Mouse (Mus musculus): ENCODE data around the gene Mgat4c. TPM values are rescaled to one million over a fixed set of nuclear protein-coding genes. Genes with fewer than 3 reads are reported as not detected.

Mgat4c gene
- polyA plus RNA-seq (2014; fragmentation: Nextera tagmentation; extraction: Ambion mirVana), result 1.9 TPM in 2 replicates

GRCm38 (mm10) chr10:101681437-101681912 lies at the start of gene Mgat4c:
Mgat4c (plus strand) TSS chr10:101681487.
- H3K27me3 ChIP-seq (ENCODE audit: control insufficient read depth, insufficient read depth, low read length), result no peaks in the 10 kb centered on the region
- no peak within 1 kb of the TSS for H3K9ac ChIP-seq (ENCODE audit: low read length)
- no peaks in the 10 kb centered on the region for H3K4me1 ChIP-seq (ENCODE audit: control insufficient read depth, insufficient read depth, low read length)
- H3K4me2 ChIP-seq, result no peak within 1 kb of the TSS
- no peak; the same call in 1 of the 2 replicates for ATAC-seq (ENCODE audit: low FRiP score)
- H3K36me3 ChIP-seq (ENCODE audit: control insufficient read depth, insufficient read depth, low read length), result no peaks in the 10 kb centered on the region
- H3K4me3 ChIP-seq (ENCODE audit: low read depth, low read length), result no peak within 1 kb of the TSS
- no peak within 1 kb of the TSS for H3K27ac ChIP-seq (ENCODE audit: low read depth, low read length)
- DNase-seq (ENCODE audit: low spot score, missing footprints), result no peak
- WGBS, result 66% methylated on average over 6 of the region's 6 CpGs
- H3K9me3 ChIP-seq (ENCODE audit: control insufficient read depth, low read length), result no peaks in the 10 kb centered on the region

- Histone ChIP-seq H3K4me3 (ENCODE audit: low read depth, low read length) (no peak overlapping the region), H3K36me3 (ENCODE audit: control insufficient read depth, insufficient read depth, low read length) (no peaks in the 10 kb centered on the region), H3K27me3 (ENCODE audit: control insufficient read depth, insufficient read depth, low read length) (no peaks in the 10 kb centered on the region), H3K9me3 (ENCODE audit: control insufficient read depth, low read length) (no peaks in the 10 kb centered on the region), H3K27ac (ENCODE audit: low read depth, low read length) (no peak overlapping the region), H3K4me2 (no peak overlapping the region), H3K9ac (ENCODE audit: low read length) (no peak overlapping the region), H3K4me1 (ENCODE audit: control insufficient read depth, insufficient read depth, low read length) (no peaks in the 10 kb centered on the region)
- ATAC-seq (ENCODE audit: low FRiP score) (no peak), DNase-seq (ENCODE audit: low spot score, missing footprints) (no peak)
- 87% methylated on average over 6 of the region's 6 CpGs for WGBS
Observed at GRCm38 (mm10) chr10:101635266-101635665, 46.0 kb upstream of the Mgat4c start.

- H3K4me1 ChIP-seq (ENCODE audit: control insufficient read depth, insufficient read depth, low read length), result no peaks in the 10 kb centered on the region
- H3K9ac ChIP-seq (ENCODE audit: low read length), result no peak overlapping the region
- no peak overlapping the region for H3K4me3 ChIP-seq (ENCODE audit: low read depth, low read length)
- DNase-seq (ENCODE audit: low spot score, missing footprints) (no peak), ATAC-seq (ENCODE audit: low FRiP score) (no peak)
- H3K36me3 ChIP-seq (ENCODE audit: control insufficient read depth, insufficient read depth, low read length), result no peaks in the 10 kb centered on the region
- no peak overlapping the region for H3K4me2 ChIP-seq
- 79% methylated on average over 2 of the region's 2 CpGs for WGBS
- H3K27me3 ChIP-seq (ENCODE audit: control insufficient read depth, insufficient read depth, low read length), result no peaks in the 10 kb centered on the region
- no peak overlapping the region for H3K27ac ChIP-seq (ENCODE audit: low read depth, low read length)
- no peaks in the 10 kb centered on the region for H3K9me3 ChIP-seq (ENCODE audit: control insufficient read depth, low read length)
Observed at GRCm38 (mm10) chr10:101641048-101641447, 40.2 kb upstream of the Mgat4c start.

GRCm38 (mm10) chr10:101681914-101682313 lies 627 bp downstream of the Mgat4c start:
- 84% methylated on average over 5 of the region's 5 CpGs for WGBS
- no peak overlapping the region for H3K4me2 ChIP-seq
- ATAC-seq (ENCODE audit: low FRiP score), result no peak

GRCm38 (mm10) chr10:101761828-101762227 lies 80.5 kb downstream of the Mgat4c start:
- Histone ChIP-seq H3K27me3 (ENCODE audit: control insufficient read depth, insufficient read depth, low read length) (no peaks in the 10 kb centered on the region), H3K27ac (ENCODE audit: low read depth, low read length) (no peak overlapping the region), H3K9me3 (ENCODE audit: control insufficient read depth, low read length) (no peaks in the 10 kb centered on the region), H3K36me3 (ENCODE audit: control insufficient read depth, insufficient read depth, low read length) (no peaks in the 10 kb centered on the region), H3K4me1 (ENCODE audit: control insufficient read depth, insufficient read depth, low read length) (no peaks in the 10 kb centered on the region), H3K9ac (ENCODE audit: low read length) (no peak overlapping the region), H3K4me2 (no peak overlapping the region), H3K4me3 (ENCODE audit: low read depth, low read length) (no peak overlapping the region)
- ATAC-seq (ENCODE audit: low FRiP score) (no peak), DNase-seq (ENCODE audit: low spot score, missing footprints) (no peak)
- 88% methylated on average over 3 of the region's 3 CpGs for WGBS

More at GRCm38 (mm10) chr10:101681914-101682313, 627 bp downstream of the Mgat4c start:
- Histone ChIP-seq H3K27me3 (ENCODE audit: control insufficient read depth, insufficient read depth, low read length) (no peaks in the 10 kb centered on the region), H3K4me1 (ENCODE audit: control insufficient read depth, insufficient read depth, low read length) (no peaks in the 10 kb centered on the region), H3K9me3 (ENCODE audit: control insufficient read depth, low read length) (no peaks in the 10 kb centered on the region), H3K27ac (ENCODE audit: low read depth, low read length) (no peak overlapping the region), H3K4me3 (ENCODE audit: low read depth, low read length) (no peak overlapping the region), H3K36me3 (ENCODE audit: control insufficient read depth, insufficient read depth, low read length) (no peaks in the 10 kb centered on the region), H3K9ac (ENCODE audit: low read length) (no peak overlapping the region)
- DNase-seq (ENCODE audit: low spot score, missing footprints), result no peak

GRCm38 (mm10) chr10:101770688-101771087 lies 89.4 kb downstream of the Mgat4c start:
- ATAC-seq (ENCODE audit: low FRiP score) (no peak), DNase-seq (ENCODE audit: low spot score, missing footprints) (no peak)
- Histone ChIP-seq H3K9ac (ENCODE audit: low read length) (no peak overlapping the region), H3K4me1 (ENCODE audit: control insufficient read depth, insufficient read depth, low read length) (no peaks in the 10 kb centered on the region), H3K4me2 (no peak overlapping the region), H3K36me3 (ENCODE audit: control insufficient read depth, insufficient read depth, low read length) (no peaks in the 10 kb centered on the region), H3K4me3 (ENCODE audit: low read depth, low read length) (no peak overlapping the region), H3K9me3 (ENCODE audit: control insufficient read depth, low read length) (no peaks in the 10 kb centered on the region), H3K27me3 (ENCODE audit: control insufficient read depth, insufficient read depth, low read length) (no peaks in the 10 kb centered on the region), H3K27ac (ENCODE audit: low read depth, low read length) (no peak overlapping the region)
- WGBS, result 91% methylated on average over 1 of the region's 1 CpGs

GRCm38 (mm10) chr10:101771157-101771556 lies 89.9 kb downstream of the Mgat4c start:
- no peak overlapping the region for H3K27ac ChIP-seq (ENCODE audit: low read depth, low read length)
- H3K27me3 ChIP-seq (ENCODE audit: control insufficient read depth, insufficient read depth, low read length), result no peaks in the 10 kb centered on the region
- WGBS, result 74% methylated on average over 4 of the region's 4 CpGs
- DNase-seq (ENCODE audit: low spot score, missing footprints) (no peak), ATAC-seq (ENCODE audit: low FRiP score) (no peak)
- H3K9me3 ChIP-seq (ENCODE audit: control insufficient read depth, low read length), result no peaks in the 10 kb centered on the region
- H3K9ac ChIP-seq (ENCODE audit: low read length), result no peak overlapping the region
- H3K36me3 ChIP-seq (ENCODE audit: control insufficient read depth, insufficient read depth, low read length), result no peaks in the 10 kb centered on the region
- H3K4me2 ChIP-seq, result no peak overlapping the region
- no peak overlapping the region for H3K4me3 ChIP-seq (ENCODE audit: low read depth, low read length)
- no peaks in the 10 kb centered on the region for H3K4me1 ChIP-seq (ENCODE audit: control insufficient read depth, insufficient read depth, low read length)

GRCm38 (mm10) chr10:101783161-101783744 lies 102.0 kb downstream of the Mgat4c start:
- no peaks in the 10 kb centered on the region for H3K9me3 ChIP-seq (ENCODE audit: control insufficient read depth, low read length)
- no peaks in the 10 kb centered on the region for H3K36me3 ChIP-seq (ENCODE audit: control insufficient read depth, insufficient read depth, low read length)
- H3K4me2 ChIP-seq, result no peak overlapping the region
- WGBS, result 89% methylated on average over 3 of the region's 3 CpGs
- no peaks in the 10 kb centered on the region for H3K4me1 ChIP-seq (ENCODE audit: control insufficient read depth, insufficient read depth, low read length)
- no peak overlapping the region for H3K4me3 ChIP-seq (ENCODE audit: low read depth, low read length)
- H3K27ac ChIP-seq (ENCODE audit: low read depth, low read length), result no peak overlapping the region
- ATAC-seq (ENCODE audit: low FRiP score) (no peak), DNase-seq (ENCODE audit: low spot score, missing footprints) (no peak)
- no peaks in the 10 kb centered on the region for H3K27me3 ChIP-seq (ENCODE audit: control insufficient read depth, insufficient read depth, low read length)
- no peak overlapping the region for H3K9ac ChIP-seq (ENCODE audit: low read length)

- H3K36me3 ChIP-seq (ENCODE audit: control insufficient read depth, insufficient read depth, low read length), result no peaks in the 10 kb centered on the region
- DNase-seq (ENCODE audit: low spot score, missing footprints), result no peak
- no peak overlapping the region for H3K4me3 ChIP-seq (ENCODE audit: low read depth, low read length)
- no peak overlapping the region for H3K9ac ChIP-seq (ENCODE audit: low read length)
- no peak overlapping the region for H3K27ac ChIP-seq (ENCODE audit: low read depth, low read length)
- H3K27me3 ChIP-seq (ENCODE audit: control insufficient read depth, insufficient read depth, low read length), result no peaks in the 10 kb centered on the region
- no peaks in the 10 kb centered on the region for H3K4me1 ChIP-seq (ENCODE audit: control insufficient read depth, insufficient read depth, low read length)
- no peak overlapping the region for H3K4me2 ChIP-seq
- 91% methylated on average over 1 of the region's 1 CpGs for WGBS
- H3K9me3 ChIP-seq (ENCODE audit: control insufficient read depth, low read length), result no peaks in the 10 kb centered on the region
- ATAC-seq (ENCODE audit: low FRiP score), result no peak
Observed at GRCm38 (mm10) chr10:101795507-101795906, 114.2 kb downstream of the Mgat4c start.

Data from midbrain, embryonic 11.5 days (tissue).